Mouse (Mus musculus): ENCODE measurements at regions not wholly inside any gene's neighbourhood (a gene's known extent, or its start where the extent isn't known, plus 50 kb on each side); places are given as distances from the start of the nearest gene placed in this dataset.
A peak's percentile ranks its signal among the peaks of the same experiment; 100 is the strongest.

DNA sequence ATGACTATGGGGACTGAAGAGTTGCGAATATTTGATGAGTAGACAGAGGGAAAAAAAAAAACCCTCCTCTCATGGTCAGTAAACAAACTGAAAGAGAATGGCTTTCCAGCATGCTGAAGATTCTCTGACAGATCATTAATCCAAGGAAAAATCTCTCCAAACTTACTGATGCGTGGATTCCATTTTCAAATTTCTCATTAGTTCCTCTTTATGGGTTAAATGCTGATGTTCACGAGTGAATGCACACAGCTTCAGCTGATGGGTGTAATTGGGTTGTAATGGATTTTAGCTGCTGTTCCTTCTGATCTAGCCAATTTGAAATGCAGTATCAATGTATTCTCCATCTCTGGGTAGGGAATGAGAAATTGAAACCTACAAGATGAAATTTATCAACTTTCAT, 2945.6 kb upstream of the 5930422O12Rik start:
- no peak for DNase-seq (ENCODE audit: low read depth, low spot score)

DNA sequence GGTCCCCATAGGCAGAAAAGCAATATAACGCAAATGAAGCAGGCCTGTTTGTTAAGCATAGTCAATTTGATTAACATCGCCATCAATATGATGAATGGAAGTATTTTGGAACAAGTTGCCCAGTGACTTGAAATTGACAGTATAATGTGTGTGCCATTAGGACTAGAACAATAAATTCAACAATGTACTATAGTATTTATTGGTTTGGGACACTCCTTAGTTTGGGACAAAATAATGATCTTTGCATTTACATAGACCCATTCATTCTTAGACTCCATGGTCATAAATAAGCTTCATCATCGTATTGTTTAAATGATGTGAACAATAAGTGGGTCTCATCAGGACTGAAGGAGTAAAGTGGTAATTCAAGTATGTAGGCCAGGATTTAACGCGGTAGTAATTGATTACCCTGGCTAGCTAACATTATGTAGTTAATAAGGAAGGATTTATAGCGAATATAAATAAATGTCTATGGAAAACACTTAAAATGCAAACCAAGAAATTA, 2933.6 kb upstream of the 5930422O12Rik start:
- DNase-seq (ENCODE audit: low read depth, low spot score) = no peak

DNA sequence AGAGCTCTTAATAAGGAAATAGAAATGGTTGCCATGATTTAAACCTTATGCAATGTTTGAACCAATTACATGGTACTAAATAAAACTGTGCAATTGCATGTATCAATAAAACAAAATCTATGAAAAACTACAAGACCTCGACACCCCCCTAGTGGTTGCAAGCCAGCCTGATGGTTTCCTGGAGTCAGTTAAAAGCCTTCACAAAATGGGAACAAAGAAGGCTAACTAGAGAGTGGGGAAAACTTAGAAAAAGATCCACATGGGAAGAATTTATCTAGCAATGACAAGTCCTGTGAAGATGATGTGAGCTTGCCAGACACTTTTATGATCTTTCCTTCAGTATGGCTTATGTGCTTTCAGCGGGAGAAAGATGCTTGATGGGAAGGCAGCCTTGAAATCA, 2926.3 kb upstream of the 5930422O12Rik start:
- DNase-seq (ENCODE audit: low read depth, low spot score) = peak; percentile 2

DNA sequence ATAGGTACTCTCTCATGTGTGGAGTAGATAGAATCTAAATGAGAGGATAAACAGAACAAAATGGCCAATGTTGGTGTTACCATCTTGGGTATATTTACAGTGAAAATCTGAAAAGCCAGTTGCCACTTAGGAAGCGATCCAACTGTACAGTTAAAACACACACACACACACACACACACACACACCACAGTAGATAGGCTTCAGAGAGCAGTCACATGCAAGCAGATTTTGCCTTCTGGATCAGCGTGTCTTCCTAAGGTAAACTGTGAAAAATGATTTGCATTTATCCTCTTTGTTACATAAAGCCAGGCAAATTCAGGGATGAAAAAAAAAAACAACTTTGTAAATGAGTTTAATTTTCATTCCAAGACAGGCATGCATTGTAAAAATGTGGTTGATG, 2917.2 kb upstream of the 5930422O12Rik start:
- no peak for DNase-seq (ENCODE audit: low read depth, low spot score)

DNA sequence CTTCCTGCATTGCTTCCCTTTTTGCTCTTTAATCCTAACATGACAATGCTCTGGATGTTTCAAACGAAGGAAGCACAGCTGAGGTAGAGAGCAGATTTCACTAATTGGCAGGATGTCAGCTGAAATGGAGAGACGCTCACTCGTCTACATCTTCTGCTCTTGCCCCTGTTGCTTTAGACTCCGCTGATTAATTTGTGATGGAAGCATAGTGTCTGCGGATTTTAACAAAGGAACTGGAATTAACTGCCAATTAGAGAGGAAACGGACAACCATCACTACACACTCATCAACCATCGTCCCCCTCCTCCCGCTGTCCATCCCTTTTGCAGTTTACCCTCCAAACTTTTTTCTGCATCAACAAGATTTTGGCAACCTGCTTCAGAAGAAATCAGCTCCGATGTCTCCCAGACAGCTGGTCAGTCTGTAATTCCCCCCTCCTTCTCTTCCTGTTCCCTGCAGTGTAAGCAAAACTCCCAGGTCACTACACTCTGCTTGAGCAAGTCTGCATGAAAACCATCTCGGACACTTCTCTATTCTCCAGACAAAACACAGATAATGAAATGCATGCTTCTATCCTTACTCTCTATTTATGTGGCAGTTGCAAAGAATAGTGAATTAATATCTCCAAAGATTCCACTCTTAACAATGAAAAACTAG, 2905.6 kb upstream of the 5930422O12Rik start:
- no peak for DNase-seq (ENCODE audit: low read depth, low spot score)

DNA sequence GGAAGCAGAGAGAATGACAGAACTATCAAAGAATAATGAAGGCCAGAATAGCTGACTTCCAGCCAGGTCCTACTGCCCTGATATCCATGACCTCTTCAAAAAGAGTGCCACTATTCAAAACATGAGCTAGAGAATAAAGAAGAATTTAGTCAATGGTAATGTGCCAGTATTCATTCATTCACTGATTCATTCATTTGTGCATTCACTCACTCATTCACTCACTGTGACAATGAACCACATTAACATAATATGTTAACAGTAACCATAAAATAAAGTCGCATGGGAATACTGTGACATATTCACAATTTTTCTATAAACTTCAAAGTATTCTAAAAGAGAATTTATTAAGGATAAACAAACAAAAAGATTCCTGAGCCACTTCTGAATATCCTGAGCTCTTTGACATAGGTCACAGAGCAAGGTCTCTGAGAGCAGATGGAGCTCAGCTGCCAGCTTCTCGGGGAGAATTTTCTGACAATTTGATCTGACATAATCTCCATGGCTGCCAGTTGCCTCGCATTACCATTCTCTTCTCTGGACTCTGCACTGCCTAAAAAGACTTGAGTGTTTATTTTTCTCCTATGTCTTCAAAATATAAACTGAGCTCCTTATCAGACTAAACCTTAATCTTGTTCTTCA, 2895.5 kb upstream of the 5930422O12Rik start:
- DNase-seq (ENCODE audit: low read depth, low spot score) = no peak

DNA sequence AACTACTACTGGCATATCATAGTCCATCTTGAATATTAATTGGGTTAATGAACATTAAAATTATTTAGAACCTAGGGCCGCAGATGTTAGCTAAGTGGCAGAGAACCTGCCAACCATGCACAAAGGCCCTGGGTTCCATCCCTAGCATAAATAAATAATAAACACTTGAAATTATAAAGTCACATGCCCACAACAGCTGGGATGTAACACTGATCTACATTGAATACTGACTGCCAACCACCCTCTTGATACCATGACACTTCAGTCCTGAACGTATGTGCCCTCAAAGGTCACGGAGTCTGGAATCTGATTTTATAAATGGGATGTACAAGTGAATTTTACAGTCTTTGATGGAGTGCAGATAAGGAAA, 2895.0 kb upstream of the 5930422O12Rik start:
- no peak for DNase-seq (ENCODE audit: low read depth, low spot score)

DNA sequence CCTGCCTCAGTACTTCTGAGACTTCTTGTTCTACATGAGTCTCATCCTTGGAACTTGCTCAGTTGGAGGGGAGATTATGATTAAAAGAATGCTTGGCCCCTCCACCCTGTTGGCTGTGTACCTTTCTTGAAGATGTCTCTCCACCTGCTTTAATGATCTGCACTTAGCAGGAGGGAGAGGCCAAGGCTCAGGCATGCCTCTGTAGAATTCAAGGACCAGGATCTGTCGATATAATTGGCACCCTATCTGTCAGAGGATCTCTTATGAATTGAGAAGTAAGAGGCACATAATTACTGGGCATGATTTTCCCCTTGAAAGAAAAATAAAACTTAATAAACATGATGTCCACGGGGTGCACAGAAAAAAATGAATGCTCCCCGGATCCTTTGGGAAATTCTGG, 2893.1 kb upstream of the 5930422O12Rik start:
- DNase-seq (ENCODE audit: low read depth, low spot score) = no peak

DNA sequence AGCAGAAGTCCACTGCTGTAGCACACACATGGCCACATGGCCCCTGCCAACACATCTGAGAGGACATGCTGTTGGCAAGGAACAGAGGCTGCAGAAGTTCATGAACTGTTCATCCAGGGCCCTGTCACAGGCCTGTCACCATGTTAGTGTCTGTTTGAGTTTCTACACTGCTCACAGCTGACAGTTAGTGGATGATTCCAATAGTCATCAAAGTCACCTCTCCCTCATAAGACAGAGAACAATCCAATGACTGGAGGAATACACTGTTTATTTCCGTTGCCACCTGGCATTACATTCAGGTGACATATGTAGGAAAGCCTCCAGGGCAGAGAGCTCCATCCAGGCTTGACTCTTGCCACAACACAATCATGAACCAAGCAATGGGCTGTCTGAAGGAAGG, 2886.3 kb upstream of the 5930422O12Rik start:
- DNase-seq (ENCODE audit: low read depth, low spot score) = no peak

DNA sequence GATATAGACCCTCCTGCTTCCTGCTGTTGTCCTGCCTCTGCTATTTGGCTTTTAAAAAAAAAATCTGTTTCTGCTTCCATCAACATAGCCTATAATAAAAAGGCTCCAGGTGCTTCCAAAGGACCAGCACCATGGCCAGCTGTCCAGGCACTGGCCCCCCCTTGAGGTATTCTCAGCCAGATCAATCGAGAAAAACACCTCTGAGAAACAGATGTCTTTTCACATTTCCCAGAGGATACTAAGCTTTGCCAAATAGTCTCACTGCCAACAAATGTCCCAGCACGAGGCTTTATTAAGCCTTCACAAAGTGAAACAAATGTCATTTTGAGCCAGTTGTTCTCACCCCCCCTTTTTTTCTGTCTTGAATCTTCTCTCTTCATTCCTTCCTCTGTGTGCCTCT, 2880.7 kb upstream of the 5930422O12Rik start:
- no peak for DNase-seq (ENCODE audit: low read depth, low spot score)

DNA sequence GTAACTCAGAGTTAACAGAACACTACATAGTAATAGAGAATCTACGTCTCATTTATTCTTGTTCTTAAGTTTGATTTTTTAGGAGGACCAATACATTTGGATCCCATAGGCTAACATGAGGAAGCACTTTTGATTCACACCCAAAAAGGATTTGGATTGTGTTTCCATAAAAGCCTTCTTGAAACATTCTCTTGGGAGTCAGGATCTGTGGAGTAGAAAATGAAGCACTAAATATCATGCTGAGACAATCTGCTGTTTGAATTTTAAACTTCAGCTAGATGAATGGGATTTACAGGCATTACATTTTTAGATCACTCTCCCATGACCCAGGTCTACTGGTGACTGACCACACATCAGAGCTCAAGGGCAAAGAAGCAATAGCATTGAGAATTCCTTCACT, 2877.5 kb upstream of the 5930422O12Rik start:
- DNase-seq (ENCODE audit: low read depth, low spot score) = no peak

DNA sequence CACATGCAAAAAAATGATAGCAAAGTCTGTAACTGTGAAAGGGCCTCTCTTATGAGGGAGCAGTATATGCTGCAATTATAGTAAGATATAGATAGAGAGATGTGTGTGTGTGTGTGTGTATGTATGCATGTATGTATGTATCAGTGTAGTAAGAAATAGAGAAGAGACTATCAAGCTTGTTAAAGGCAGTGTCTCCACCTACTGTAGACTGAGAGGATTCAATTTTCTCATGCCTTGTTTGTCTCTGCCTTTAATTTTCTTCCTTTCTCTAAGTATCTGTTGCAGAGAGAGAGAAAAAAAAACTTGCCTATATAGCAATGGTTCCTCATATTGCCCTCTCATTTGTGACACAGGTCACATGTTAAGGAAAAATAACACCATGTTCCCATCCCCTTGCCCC, 2871.1 kb upstream of the 5930422O12Rik start:
- no peak for DNase-seq (ENCODE audit: low read depth, low spot score)

DNA sequence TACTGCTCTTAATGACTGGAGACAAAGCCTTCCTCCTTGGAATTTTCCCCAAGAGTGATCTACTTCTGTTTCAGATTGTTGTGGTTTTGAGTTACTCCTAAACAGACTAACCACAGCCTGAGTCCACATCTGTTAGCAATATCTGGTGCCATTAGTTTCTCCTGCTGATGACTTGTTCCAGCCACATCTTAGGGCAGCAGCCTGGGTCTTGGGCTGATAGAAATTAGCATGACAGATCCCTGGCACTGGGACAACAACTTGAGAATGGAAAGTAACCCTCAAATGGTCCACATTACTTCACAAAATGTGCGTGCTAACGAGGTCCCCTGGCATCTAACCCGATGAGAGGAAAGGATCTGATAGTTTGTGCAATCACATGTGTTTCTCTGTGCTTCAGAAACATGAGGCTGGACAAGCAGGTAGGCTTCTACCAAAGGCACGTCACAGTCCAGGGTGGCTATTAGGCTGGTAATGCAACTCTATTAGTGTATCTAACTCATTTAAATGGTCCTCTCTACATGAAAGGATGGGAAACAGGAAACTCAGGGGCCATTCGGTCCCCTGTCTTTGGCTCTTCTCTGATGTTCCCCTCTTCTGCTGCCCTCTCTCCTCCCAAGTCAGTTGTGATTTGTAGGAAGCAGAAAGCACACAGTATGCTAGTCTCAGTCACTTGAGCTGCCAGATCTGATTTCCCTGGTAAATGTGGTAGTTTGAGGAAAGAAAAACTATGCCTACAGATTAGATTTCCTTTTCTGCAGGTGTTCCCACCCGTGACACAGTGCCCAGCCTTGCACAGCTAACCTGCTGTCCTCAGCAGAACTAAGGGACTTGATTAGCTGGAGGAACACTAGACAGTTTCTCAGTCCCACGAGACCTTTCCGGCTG, 2866.9 kb upstream of the 5930422O12Rik start:
- no peak for DNase-seq (ENCODE audit: low read depth, low spot score)

DNA sequence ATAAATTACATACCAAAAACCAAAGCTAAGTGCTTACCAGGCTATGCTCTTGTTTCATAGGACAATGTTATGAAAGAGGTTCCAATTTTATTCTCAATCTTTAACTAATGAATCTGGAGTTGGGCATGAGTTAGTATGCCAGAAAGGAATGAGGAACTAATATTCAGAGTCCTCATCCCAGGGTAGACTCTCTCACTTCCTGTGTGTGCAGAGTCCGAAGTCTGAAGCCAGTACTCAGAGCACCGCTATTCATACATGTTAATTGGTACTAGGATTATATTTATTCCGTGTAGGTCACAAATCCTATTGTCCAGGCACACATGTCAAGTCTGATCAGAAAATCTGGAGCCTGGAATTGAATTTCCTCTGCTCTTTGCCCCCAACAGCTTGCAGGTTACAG, 2858.7 kb upstream of the 5930422O12Rik start:
- no peak for DNase-seq (ENCODE audit: low read depth, low spot score)

DNA sequence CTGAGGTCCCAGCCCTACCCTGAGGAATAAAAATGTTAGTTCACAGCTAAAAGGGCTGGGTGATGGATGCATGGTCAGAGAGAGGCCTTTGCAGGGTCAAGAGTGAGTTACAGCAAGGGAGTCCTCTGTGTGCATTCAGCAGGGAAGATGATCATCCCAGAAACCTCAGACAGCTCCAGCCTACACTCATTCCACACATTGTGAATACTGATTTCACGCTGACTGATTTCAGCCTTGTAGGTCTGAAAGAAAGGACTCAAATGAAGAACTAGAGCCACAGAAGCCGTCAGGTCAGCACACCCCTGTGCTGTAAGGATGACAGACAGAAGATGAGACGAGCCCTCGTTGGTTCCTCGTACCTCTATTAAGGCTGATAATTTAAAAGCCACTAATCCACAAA, 2858.0 kb upstream of the 5930422O12Rik start:
- no peak for DNase-seq (ENCODE audit: low read depth, low spot score)

DNA sequence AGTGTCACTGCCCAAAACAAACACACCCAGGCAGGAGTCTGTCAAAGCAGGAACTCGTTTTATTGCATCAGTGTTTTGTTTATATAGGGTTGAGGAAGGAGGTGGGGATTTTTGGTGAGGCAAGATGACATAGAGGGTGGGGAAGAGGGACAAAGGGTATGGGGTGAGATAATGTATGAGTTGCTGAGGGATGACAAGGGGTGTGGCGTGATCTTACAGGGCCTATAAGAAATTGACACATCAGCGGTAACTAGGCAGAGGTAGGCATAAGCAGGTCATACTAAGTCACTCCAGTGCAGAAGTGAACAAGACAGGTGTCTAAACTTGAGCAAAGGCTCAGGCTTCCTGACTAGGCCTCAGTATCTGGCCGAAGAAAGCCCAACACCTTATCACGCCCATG, 2841.0 kb upstream of the 5930422O12Rik start:
- peak; percentile 1 for DNase-seq (ENCODE audit: low read depth, low spot score)

DNA sequence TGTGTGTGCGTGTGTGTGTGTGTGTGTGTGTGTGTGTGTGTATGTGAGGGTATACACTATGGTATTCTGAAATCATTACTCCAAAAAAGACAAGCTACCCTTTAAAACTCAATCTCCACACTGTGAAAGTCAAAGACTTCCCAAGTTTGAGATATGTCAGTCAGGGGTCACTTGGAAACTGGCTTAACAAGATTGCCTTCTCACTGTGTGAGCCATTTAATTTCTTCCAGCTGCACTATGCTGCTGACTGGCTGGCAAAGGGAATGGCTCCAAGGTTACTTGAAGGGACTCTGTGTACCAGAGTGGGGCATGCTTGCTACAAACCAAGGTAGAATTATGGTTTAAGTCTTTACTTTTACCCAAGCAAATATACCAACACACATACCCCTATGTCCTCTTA, 2826.1 kb upstream of the 5930422O12Rik start:
- no peak for DNase-seq (ENCODE audit: low read depth, low spot score)

DNA sequence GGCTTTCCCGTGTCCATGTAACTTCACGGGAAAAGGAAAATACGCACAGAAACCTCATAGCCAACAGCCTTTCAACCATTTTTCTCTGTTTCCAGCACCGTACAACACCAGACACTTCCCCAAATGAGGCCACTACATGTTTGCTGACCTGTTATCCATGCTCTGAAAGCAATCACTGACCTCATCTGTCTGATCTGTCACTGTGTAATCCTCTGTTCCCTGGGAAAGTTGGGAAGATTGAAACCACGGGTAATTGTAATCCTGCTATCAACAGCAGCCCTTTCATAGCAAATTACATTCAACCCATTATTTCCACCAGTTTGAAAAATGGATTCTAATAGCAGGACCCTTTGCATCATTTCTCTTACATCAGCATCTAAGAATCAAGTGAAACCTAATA, 2798.2 kb upstream of the 5930422O12Rik start:
- no peak for DNase-seq (ENCODE audit: low read depth, low spot score)

DNA sequence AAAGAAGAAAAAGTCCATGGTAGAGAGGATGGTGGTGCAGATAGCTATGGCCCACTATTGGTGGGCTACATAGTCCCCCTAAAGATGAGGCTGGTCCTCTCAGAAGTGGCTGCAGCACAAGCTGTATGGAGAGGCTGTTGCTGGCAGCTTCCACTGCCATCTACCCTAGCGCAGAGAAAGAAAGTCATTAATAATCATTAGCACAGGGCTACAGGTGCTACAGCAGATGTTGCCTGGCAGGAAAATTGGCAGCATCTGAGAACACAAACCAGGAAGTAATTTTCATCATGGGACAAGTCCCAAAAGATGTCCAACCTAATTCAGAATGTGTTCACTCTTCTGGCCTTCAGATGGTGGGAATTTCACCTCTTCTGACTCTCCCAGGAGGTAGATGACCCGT, 2791.7 kb upstream of the 5930422O12Rik start:
- no peak for DNase-seq (ENCODE audit: low read depth, low spot score)

DNA sequence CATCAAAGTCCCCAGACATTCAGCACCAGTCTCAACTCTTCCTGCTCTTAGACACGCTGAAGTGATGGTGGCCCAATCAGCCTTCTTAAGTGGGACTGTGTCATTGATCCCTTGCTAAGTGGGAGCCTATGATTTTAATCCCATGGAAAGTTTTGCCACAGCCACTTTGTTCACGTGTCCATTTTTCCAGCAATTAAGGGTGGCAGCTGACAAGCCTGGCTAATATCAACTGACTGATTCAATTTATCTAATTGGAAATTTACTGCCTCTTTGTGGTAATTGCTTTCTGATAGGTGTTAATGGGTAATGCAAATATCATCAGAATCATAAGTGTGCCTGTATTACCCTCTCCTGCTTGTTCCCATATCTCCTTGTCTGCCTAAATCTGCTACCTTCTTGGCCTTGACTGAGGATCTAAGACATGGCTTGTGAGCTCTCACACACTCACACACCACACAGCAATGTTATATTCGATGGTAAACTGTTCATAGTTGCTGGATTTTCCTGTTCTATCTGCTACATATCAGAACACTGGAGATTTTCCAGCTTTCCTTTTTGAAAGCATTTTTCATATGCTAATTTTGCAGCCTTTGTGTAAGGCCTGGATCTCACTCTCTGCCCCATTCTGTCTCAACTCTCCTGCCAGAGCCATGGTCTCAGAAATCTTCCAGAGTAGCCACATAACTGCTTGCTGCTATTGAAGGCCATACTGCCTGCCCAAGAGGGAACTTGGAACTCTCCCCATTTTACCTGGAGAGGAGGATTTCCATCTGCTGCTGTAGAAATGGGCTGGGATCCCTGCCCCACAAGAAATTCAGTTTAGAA, 2785.4 kb upstream of the 5930422O12Rik start:
- no peak for DNase-seq (ENCODE audit: low read depth, low spot score)

DNA sequence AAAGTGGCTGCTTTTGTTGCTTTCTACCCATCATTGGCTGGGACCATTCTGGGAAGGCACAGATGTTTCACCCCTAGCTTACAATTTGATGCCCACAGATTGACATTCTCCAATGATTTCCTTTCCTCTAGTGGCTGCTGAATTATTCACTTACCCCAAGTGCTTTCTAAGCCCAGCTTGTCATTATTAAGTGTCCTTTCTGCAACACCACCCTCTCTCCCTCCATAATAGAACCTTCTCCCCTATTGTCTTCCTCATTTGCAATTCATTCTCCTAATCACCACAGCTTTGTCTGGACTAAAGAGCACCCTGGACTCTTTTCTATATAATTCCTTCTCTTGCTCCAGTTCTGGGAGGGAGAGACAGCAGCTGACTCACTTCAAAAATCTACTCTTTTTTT, 2780.0 kb upstream of the 5930422O12Rik start:
- peak; percentile 64 for DNase-seq (ENCODE audit: low read depth, low spot score)

DNA sequence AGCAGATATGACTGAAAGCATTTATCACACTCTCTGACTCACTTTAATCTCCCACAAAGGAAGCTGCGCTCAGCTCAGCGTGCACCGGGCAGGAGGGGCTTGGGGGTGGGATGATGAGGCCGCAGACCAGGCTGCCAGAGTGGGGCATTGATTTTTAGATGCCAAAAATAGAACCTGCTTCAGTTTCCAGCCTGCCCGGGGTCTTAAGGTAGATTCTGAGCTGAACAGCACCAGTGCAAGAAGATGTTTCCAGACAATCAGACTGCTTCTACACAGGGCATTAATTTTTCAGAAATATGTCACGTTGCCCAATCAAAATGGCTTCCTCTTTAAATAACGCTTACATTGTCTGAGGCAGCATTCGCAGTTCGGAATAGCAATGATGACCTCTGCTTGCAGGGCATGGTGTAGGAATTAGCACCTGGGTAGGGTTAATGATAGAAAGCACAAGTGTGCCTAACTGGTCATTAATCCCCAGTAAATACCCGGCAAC, 2772.7 kb upstream of the 5930422O12Rik start:
- no peak for DNase-seq (ENCODE audit: low read depth, low spot score)
